Mouse (Mus musculus) midbrain, embryonic 12.5 days (tissue): ENCODE data around the gene 4933412E24Rik. TPM values are rescaled to one million over a fixed set of nuclear protein-coding genes. Genes with fewer than 3 reads are reported as not detected.

Experiments
- ATAC-seq: fragments of 200-750 bp; cut with Nextera tagmentation; 2 replicates; pipeline ENCODE4 v1.8.0; 2017; ENCODE audit warnings: low read depth, moderate TSS enrichment, moderate library complexity; ENCODE audit not compliant: low FRiP score
- H3K27ac ChIP-seq: fragments of 300-500 bp; sonication (generic); replicated peaks from 2 replicates; pipeline ENCODE4 v1.5.1; 2016; ENCODE audit warnings: mild to moderate bottlenecking
- H3K27me3 ChIP-seq: fragments of 300-500 bp; sonication (generic); 2 replicates; pipeline ENCODE4 v1.6.1; 2016; ENCODE audit warnings: mild to moderate bottlenecking
- H3K36me3 ChIP-seq: fragments of 300-500 bp; sonication (generic); 2 replicates; pipeline ENCODE4 v1.6.1; 2016
- H3K4me1 ChIP-seq: fragments of 300-500 bp; sonication (generic); 2 replicates; pipeline ENCODE4 v1.6.1; 2016
- H3K4me2 ChIP-seq: fragments of 300-500 bp; sonication (generic); replicated peaks from 2 replicates; pipeline ENCODE4 v1.6.1; 2016; ENCODE audit warnings: mild to moderate bottlenecking, moderate library complexity
- H3K4me3 ChIP-seq: fragments of 300-500 bp; sonication (generic); 2 replicates; pipeline ENCODE4 v1.5.1; 2016; ENCODE audit warnings: mild to moderate bottlenecking
- H3K9ac ChIP-seq: fragments of 300-500 bp; sonication (generic); replicated peaks from 2 replicates; pipeline ENCODE4 v1.6.1; 2016; ENCODE audit warnings: mild to moderate bottlenecking, moderate library complexity
- H3K9me3 ChIP-seq: fragments of 300-500 bp; sonication (generic); 2 replicates; pipeline ENCODE4 v1.6.1; 2016; ENCODE audit warnings: mild to moderate bottlenecking
- WGBS: fragments of 180-500 bp; shearing (Covaris S2); methylation state at CpG from one replicate; pipeline ENCODE4 v1.1.7; 2016; 5-methylcytosine and 5-hydroxymethylcytosine counted together
- polyA plus RNA-seq: library from polyadenylated mRNA; unstranded; fragments of >200 nt; fragmentation: Nextera tagmentation; extraction: Ambion mirVana; gene quantifications from 2 replicates; pipeline ENCODE4 v1.2.1, GENCODE M21; 2016

Gene 4933412E24Rik
- not detected in 2 replicates for polyA plus RNA-seq

DNA sequence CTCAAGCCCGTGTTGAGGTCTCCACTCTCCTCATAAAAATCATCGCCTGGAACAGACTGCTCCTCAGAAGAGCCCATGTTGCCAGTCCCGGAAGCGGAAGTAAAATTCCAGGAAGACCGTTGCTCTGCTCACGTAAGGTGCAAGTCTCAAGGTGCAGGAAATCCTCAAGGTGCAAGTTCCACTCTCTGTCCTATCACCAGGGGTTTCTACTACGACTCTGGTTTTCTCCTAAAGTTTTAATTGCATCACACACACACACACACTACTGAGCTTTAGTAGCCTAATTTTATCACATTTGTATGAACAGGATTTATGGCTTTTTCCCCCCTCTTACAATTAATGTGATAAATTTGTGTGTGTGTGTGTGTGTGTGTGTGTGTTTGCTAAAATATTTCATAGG, at the start of gene 4933412E24Rik:
TSS of gene 4933412E24Rik (minus strand) at position 101 of the 400 bp plus-strand sequence.
- no peak for ATAC-seq
- H3K27me3 ChIP-seq = no peaks in the 10 kb centered on the region
- no peaks in the 10 kb centered on the region for H3K9me3 ChIP-seq
- H3K4me3 ChIP-seq = no peak within 1 kb of the TSS
- H3K4me2 ChIP-seq = no peak within 1 kb of the TSS
- no peak within 1 kb of the TSS for H3K9ac ChIP-seq
- H3K36me3 ChIP-seq = no peaks in the 10 kb centered on the region
- 91% methylated on average over 7 of the region's 7 CpGs for whole genome bisulfite sequencing
- no peak within 1 kb of the TSS for H3K27ac ChIP-seq
- no peaks in the 10 kb centered on the region for H3K4me1 ChIP-seq

DNA sequence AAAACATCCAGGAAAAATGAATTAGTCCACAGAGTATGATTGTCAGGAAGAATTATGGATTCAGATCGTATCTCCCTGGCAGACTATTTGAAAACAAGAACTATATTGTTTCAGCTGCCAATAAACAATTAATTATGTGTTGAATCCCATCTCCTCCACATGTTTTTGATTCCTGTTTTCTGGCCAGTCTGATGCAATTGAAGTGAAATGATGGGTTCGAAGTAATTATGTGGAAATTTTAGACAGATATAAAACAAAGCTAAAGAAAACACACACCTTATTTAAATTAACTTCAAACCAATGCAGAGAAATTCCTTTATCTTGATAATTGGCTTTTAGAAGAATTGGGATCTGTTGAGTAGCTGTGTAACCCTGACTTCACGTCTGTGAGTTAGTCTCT, 14.3 kb upstream of the 4933412E24Rik start:
- Histone ChIP-seq H3K4me3 (no peak overlapping the region), H3K9ac (no peak overlapping the region), H3K27me3 (no peaks in the 10 kb centered on the region), H3K4me2 (no peak overlapping the region), H3K36me3 (no peaks in the 10 kb centered on the region), H3K9me3 (no peaks in the 10 kb centered on the region), H3K27ac (no peak overlapping the region), H3K4me1 (no peaks in the 10 kb centered on the region)
- no peak for ATAC-seq
- WGBS = 78% methylated on average over 3 of the region's 3 CpGs

DNA sequence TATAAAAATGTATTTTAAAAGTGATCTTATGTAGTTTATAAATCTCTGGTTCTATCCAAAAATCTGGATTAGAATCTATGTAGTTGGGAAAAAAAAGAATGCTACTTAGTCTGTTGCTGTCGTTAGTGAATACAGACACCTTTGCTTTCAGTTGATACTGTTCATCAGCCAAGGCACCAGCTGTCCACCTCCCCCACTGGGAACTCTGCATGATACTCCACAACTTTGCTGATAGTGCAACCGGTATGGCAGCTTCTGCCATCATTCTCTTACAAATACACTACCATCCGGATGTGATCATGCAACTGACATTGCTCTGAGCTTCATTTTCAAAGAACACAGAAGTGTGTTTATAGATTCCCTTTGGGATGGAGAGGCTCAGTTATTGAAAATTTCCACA, 4.8 kb upstream of the 4933412E24Rik start:
- WGBS = 65% methylated on average over 3 of the region's 3 CpGs
- no peaks in the 10 kb centered on the region for H3K4me1 ChIP-seq
- H3K9ac ChIP-seq = no peak overlapping the region
- no peak overlapping the region for H3K4me2 ChIP-seq
- H3K4me3 ChIP-seq = no peak overlapping the region
- no peaks in the 10 kb centered on the region for H3K9me3 ChIP-seq
- no peaks in the 10 kb centered on the region for H3K27me3 ChIP-seq
- H3K27ac ChIP-seq = no peak overlapping the region
- no peak for ATAC-seq
- no peaks in the 10 kb centered on the region for H3K36me3 ChIP-seq

DNA sequence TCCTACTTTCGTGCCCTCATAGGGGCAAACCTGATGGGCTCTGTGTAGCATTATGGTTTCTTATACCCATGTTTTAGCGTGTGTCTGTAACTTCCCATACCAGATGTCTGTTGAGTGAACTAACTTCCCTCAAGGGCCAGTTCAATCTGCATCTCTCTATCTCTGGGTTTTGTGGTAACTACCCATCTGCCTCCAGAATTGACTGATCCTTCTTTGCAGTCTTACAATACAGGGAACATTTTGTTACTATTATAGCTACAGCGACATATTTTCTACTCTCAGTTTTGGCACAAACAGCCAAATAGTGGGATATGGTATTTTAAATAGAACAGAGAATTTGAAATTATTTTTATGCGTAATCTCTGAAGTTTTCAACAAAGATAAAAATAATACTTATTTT, 6.2 kb downstream of the 4933412E24Rik start:
- no peaks in the 10 kb centered on the region for H3K9me3 ChIP-seq
- no peak overlapping the region for H3K27ac ChIP-seq
- ATAC-seq = no peak
- no peaks in the 10 kb centered on the region for H3K4me1 ChIP-seq
- no peak overlapping the region for H3K9ac ChIP-seq
- no peak overlapping the region for H3K4me2 ChIP-seq
- H3K36me3 ChIP-seq = no peaks in the 10 kb centered on the region
- WGBS = 89% methylated on average over 4 of the region's 4 CpGs
- H3K27me3 ChIP-seq = no peaks in the 10 kb centered on the region
- H3K4me3 ChIP-seq = no peak overlapping the region

DNA sequence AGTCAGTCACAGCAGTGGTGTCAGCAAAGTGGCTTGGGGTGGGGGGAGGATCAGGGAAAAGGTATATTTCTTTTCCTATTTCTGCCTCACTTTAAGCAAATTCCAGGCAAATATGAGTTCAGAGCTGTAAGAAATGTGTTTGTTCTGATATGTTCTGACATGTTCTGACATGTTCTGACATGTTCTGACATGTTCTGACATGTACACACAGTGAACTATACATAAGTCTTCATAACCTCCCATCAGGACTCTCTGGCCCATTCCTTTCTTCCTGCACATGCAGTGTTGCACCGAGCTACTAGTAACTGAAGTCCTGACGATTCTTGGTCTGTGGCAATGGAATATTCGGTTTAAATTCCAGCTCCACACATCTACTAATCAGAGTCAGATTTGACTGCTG, 6.8 kb downstream of the 4933412E24Rik start:
- no peaks in the 10 kb centered on the region for H3K36me3 ChIP-seq
- WGBS = 81% methylated on average over 3 of the region's 3 CpGs
- no peaks in the 10 kb centered on the region for H3K27me3 ChIP-seq
- no peak overlapping the region for H3K9ac ChIP-seq
- no peaks in the 10 kb centered on the region for H3K9me3 ChIP-seq
- no peak for ATAC-seq
- no peak overlapping the region for H3K27ac ChIP-seq
- H3K4me3 ChIP-seq = no peak overlapping the region
- no peaks in the 10 kb centered on the region for H3K4me1 ChIP-seq
- no peak overlapping the region for H3K4me2 ChIP-seq

DNA sequence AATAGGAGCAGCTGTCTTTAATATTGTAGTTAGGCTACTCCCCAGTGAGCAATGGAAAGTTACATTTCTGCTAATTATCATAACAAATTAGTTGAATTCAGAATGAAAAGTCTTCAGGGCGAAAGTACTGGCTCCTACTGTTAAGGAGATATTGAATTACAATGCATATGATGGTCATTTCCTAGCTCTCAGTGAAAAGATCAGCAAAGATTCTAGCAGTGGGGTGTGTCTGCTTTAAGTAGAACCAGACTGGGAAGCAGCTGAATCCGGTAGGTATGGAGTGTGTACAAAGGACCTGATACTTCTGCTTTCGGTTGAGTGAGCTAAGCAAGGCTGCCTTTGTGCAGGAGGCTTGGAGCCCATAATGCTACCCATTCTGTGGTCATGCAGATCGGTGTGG, 32.6 kb downstream of the 4933412E24Rik start:
- Histone ChIP-seq H3K9ac (no peak overlapping the region), H3K36me3 (no peaks in the 10 kb centered on the region), H3K9me3 (no peaks in the 10 kb centered on the region), H3K27me3 (no peaks in the 10 kb centered on the region), H3K27ac (no peak overlapping the region), H3K4me2 (no peak overlapping the region), H3K4me3 (no peak overlapping the region), H3K4me1 (no peaks in the 10 kb centered on the region)
- no peak for ATAC-seq
- WGBS = 22% methylated on average over 4 of the region's 4 CpGs

DNA sequence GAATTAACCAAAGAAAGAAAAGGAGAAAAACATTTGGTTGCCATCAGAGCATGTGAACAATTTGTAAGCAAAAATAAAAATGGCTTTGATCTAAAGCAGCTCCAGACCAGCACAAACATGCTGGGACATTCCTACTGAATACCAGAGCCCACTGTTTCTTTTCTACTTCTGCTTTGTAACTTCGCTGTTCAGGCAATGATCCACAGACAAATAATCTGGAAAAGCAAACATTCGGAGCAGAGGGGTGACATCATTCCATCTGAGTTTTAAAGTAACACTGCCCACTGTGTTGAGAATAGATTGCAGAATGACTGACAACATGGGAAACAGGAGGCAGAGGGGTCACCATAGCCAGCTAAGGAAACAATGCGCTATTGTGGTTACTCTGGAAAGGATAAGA, 41.1 kb downstream of the 4933412E24Rik start:
- WGBS = 57% methylated on average over 3 of the region's 3 CpGs

DNA sequence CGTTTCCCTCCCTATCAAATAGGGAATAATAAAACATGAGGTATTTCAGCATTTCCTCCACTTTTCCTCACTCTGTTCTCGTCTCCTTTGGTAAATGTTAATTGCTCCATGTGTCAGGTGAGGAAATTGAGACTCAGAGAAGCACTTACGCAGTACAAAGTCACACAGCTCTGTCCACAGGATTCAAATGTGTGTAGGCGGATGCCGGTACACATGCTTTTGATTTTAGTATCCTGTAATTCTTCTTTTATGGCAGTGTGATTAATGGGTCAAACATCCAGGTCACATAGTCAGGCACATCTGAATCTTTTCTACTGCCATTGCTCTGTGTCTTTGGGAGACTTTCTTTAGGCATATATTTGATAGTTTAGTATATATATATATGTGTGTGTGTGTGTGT, 41.8 kb downstream of the 4933412E24Rik start:
- 78% methylated on average over 5 of the region's 5 CpGs for WGBS
- no peak for ATAC-seq

More for the DNA sequence above, 41.1 kb downstream of the 4933412E24Rik start:
- ATAC-seq = no peak
- no peaks in the 10 kb centered on the region for H3K36me3 ChIP-seq
- no peaks in the 10 kb centered on the region for H3K27me3 ChIP-seq
- no peak overlapping the region for H3K27ac ChIP-seq
- peaks cover 2% of the 10 kb centered on the region; the same call in 1 of the 2 replicates for H3K4me1 ChIP-seq
- H3K4me2 ChIP-seq = no peak overlapping the region
- H3K4me3 ChIP-seq = no peak overlapping the region
- no peaks in the 10 kb centered on the region for H3K9me3 ChIP-seq
- no peak overlapping the region for H3K9ac ChIP-seq

DNA sequence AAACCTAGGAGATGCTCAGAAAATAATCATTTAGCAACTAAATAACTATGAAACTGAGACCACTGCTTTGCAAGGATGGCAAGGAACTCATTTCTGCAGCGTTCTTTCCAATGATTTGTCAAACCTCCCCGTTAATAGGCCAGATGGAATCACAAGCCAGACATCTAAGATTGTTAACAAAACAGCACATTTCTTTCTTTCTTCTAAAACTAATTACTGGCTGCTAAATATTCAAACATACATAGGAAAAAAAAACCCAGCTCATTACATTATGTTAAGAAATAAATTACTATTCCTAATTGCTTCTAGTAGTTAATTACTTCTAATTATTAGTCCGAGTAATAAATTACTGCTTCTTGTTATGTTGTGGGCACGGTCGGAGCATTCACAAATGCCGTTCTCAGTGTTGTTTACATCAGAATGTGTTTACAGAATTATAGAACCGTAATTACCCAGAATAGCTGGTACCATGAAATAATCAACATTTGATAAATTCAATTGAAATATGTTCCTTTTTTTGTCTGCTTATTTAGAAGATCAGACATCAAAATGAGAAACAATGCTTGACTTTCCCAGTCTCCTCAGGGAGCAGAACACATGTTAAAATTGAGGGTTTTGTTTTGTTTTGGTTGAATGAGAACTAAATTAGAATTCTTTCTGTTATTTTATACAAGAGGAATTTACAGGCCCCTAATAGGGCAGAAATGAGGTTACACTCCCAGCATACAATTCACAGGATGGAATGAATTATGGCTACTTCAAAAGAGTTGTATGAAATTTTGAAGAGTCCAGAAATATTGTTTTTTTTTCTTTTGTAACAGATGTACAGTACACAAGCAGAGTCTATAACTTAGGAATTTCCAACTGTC, 42.5 kb downstream of the 4933412E24Rik start:
- Histone ChIP-seq H3K27ac (no peak overlapping the region), H3K9ac (no peak overlapping the region), H3K4me2 (no peak overlapping the region), H3K36me3 (no peaks in the 10 kb centered on the region), H3K27me3 (no peaks in the 10 kb centered on the region), H3K9me3 (no peaks in the 10 kb centered on the region), H3K4me3 (no peak overlapping the region), H3K4me1 (peaks cover 2% of the 10 kb centered on the region; the same call in 1 of the 2 replicates)
- no peak for ATAC-seq
- 84% methylated on average over 7 of the region's 7 CpGs for WGBS

More for the DNA sequence above, 41.8 kb downstream of the 4933412E24Rik start:
- no peak overlapping the region for H3K27ac ChIP-seq
- H3K4me2 ChIP-seq = no peak overlapping the region
- H3K9me3 ChIP-seq = no peaks in the 10 kb centered on the region
- no peaks in the 10 kb centered on the region for H3K27me3 ChIP-seq
- peaks cover 2% of the 10 kb centered on the region; the same call in 1 of the 2 replicates for H3K4me1 ChIP-seq
- no peaks in the 10 kb centered on the region for H3K36me3 ChIP-seq
- no peak overlapping the region for H3K9ac ChIP-seq
- no peak overlapping the region for H3K4me3 ChIP-seq
